Mouse (Mus musculus) thymus, adult 18-20 months (tissue): ENCODE results near the gene Fer.

Experiments
- DNase-seq, 2 experiments: peaks; one replicate each; pipeline ENCODE4 v3.0.0; 2022; ENCODE audit warnings: mixed read lengths in 2 of 2

Fer gene

DNA sequence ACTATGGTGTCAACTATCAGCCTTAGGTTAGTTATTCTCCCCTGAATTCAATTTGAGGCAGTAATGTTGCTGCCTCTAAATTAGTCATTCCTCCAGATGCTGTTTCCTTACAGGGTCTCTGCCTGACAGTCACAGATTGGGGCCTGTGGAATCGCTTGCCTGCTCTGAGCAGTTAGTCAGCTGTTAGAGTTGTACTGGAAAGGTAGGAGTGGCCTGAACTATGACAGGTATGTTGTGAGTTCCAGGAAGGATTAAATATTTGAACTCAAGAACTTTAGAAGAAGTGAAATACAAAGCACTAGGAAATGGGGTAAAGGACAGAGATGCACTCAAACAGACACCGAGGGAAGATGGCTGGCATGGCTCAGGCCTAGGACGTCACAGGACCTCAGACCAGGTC is 233.9 kb downstream of the Fer start:
- no peak for DNase-seq

DNA sequence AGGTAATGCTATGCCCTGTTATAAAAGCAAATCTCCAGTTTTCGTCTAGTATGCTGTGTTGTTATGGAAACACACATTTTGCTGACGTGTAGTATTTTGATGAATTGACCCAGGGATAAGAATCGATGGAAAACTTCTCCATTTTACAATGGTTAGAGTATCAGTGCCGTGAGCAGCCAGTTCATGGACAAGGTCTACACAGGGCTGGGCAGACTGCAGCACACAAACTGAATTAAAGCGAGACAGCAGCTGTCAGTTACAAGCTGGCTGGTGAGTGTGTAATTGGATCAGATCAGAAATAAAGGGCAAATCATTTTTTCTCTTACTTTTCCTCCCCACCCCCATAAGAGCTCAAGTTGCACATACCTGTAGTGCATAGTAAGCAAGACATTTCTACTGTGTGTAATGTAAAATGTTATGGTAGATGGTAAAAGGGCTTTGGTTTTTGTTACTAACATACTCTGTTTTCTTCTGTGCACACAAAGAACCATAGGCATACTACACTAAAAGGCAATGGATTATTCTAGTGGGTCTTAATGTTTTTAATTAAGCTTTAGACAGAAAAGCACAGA is 235.0 kb downstream of the Fer start:
- no peak for DNase-seq

DNA sequence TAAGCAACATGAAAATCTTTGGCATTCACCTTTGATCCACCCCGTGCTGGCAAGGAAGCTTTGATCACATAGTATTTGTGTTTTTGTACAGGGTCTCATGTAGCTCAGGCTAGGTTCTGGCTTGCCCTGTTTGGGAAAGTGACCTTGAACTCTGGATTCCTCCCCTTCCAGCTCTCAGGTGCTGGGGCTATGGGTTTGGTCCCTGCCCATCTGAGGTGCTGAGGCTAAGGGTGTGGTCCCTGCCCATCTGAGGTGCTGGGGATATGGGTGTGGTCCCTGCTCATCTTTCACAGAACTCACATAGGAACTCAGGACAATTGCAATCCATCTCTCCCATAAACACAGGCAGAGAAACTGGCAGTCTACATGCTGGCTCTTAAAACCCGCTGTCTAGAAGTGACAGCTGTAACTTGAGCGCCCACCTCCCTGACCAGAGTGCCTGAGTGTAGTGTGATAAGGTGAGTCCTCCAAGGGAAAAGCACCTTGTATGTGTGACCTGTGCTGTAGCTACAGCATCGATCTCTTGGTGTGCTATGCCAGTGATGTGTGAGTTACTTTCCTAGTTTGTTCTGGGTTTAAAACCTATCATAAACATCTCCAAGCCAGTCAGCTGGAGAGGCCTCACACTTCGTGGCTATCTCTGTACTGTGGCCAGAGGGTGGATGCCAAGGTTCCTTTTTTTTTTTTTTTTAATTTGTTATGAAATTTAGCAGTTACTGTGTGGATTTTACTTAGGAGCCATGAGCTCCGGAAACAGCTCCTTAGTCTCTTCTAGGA is 236.7 kb downstream of the Fer start:
- DNase-seq = no peak

DNA sequence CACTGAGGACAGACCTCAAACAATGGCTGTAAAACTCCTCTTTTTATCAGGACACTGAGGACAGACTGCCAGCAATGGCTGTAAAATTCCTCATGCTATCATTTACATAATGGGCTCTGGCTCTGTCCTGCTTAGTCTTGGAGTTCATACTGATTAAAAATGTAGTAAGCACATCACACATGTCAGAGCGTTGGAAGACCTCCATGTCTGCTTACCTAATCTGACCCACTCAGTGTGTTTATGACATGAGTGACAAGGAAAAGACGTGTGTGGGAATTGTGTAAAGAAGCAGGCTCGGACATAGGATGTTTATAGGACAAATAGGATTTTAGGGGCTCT is 237.3 kb downstream of the Fer start:
- DNase-seq = no peak

DNA sequence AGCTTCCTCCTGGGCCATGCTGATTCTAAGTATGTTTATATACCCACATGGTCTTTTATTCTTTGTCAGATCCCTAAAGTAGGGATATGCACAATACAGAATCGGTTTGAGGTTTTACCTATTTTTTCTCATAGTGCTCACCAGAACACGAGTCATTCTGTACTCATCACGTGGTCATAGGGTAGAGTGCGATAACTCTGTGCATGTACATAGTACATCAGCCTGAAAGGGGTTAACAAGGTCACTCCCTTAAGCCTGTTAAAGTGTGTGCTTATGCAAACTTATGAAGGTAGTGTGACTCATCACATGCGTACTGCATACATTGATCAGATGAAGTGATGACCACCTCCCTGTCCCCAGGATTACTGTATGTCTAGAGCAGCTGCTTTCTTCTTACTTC is 245.9 kb downstream of the Fer start:
- DNase-seq = no peak

DNA sequence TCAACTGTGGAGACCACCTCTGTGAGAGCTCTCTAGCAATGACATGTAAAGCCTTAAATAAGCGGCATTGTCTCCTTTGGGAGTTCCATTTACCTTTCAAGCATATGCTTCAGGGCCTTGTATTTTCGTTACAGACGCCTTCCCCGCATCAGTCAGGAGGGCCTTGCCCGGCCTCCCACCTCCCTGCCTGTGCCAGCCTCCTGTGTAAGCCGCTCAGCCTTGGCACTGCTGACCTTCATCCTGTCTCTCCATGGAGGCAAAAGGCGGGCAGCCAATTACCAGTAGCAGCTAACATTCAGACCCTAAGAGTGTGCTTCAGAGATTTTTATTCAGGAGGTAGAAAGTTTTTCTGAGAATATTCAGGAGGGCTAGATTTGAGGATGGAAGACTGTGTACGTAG is 247.0 kb downstream of the Fer start:
- DNase-seq = no peak

DNA sequence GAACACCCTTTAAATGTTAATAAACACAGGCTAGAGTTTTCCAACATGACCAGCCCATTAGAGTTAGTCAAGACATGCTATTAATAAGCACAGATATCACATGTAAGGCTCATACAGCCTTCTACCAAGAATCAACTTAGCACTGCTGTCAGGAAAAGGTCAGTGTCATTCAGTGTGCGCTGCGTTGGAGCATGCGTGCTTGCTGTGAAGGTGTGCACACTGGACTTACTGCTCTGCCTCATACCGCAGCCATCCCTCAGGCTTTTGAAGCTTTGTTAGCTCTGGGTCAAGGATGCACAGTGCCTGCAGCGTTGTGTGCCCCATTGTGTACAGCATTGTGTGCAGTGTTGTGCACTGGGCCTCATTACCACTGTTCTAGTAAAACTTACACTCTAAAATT is 250.8 kb downstream of the Fer start:
- DNase-seq = no peak

DNA sequence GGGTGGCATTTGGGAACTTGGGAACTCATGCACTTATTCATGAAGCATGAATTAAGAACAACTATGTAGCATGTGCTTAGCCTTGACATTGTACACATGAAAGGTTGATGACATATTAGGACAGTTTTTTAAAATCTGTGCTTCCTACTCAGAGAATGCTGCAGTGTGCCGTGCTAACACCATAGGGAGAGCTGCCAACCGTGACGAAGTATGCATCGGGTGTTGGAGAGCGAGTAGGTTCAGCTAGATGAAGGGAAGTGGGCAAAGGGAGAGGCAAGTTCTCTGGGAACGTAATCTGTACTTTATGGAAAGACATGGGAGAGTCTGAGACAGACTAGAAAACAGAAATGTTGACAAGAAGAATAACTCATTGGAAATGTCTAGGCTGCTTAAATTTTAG is 253.9 kb downstream of the Fer start:
- DNase-seq = no peak

DNA sequence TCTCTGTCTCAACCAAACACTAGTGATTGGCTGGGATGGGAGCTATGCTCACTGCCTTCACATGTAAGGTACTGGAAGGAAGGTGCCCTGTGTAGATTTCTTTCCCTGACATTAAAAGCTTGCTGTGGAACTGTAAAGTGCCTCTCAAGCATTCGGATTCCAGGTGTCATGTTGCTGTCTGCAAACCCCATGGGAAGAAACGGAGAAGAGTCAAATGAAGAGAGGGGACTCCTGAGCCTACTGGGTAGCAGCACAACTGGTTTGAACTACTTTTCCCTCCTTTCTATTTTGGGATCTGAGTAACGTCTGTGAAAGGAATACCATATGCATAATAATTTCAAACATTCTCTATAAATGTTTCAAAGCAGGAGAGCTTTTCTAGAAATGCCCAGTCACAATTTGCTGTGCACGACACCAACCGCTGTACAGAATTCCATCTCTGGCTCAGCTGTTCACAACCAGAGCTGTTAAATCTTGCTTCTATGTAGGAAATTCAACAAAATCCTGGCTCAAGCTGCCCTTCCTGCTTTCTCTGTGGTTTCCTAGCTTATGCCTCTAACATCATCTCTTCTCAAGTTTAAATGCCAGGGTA is 256.9 kb downstream of the Fer start:
- no peak for DNase-seq

DNA sequence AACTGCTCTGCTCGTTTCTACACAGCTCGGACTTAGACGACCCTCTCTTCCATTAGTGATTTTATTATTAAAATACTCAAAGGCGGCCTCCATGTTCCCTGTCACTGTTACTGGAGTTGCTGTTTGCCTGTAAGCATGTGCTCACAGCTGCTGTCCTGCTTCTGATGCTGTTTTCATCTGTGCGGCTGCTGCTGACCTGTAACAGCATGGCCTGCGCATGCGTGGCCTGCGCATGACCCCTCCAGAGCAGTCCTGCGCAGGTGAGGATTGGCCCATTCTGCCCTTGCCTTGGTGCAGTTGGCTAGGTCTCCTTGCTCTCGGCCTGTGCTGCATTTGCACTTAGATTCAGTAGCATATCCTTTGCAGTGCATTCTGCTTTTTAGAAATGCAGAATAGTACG is 259.7 kb downstream of the Fer start:
- DNase-seq = no peak

DNA sequence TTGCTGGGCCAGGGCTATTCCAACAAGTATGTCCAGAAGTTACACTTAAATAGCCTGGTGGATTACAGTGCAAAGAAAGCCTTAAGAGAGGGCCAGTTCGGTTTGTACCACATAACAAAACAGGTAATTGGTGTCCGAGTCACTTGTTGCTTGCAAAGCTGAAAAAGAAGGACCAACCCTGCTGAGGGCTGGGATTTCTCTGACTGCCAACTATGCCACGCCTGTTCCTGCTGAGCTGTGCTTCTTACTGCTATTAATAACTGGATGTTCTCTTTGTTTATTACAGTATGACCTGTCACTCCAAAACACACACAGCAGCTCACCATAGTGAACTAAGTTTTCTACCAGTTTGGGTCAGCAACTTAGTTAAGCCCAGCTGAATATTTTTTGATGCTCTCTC is 260.9 kb downstream of the Fer start:
- no peak for DNase-seq

DNA sequence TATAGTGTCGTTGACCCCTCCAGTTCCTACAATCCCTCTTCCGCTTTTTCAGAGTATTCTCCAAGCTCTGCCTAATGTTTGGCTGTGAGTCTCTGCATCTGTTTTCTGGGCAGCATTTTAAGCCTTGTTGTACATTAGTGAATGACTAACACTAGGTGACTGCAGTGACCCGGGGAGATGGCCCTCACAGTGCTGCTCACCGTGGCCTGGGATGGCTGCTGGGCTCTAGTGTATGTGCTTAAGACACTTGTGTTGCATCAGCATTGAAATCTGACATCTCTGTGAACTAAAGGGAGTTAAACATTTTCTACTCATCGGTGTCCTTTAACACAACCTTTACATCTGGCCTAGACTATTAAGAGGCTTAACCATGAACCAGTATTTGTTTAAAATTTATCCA is 264.0 kb downstream of the Fer start:
- no peak for DNase-seq

DNA sequence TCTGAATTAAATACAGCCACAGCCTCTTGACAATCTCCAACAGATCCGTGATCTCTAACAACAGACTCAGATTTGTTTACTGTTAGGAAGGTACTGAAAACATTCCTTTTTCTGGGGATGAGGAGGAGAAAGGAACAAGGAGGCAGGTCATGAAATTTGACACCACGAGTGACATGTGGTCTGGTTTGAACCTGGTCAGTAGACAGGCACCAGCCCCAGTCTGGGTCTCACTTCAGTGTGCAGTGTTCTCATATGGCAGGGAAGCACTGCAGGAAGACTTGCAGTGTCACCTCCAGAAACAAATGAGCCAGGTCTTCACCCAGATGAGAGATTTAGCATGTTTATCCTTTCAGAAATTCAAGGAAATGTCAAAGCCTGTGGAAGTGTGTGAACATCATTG is 266.9 kb downstream of the Fer start:
- DNase-seq = no peak

DNA sequence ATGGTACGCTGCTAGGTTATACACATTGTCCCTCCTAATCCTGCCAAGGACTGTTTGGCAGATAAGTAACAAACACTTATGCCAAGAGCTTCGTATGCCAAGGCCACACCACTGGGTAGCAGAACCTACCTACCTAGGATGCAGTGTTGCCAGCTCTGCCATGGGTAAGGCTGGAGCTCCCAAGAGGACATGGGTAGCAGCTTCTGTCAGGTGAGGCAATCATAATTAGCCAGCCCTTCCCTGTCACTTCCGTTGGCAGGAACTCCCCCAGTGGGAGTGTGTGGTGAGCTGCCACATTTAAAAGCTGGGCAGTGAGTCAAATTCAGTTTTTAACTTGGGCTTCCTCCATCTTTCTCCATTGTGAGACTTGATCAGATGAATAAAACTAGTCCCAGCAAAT is 267.5 kb downstream of the Fer start:
- no peak for DNase-seq

DNA sequence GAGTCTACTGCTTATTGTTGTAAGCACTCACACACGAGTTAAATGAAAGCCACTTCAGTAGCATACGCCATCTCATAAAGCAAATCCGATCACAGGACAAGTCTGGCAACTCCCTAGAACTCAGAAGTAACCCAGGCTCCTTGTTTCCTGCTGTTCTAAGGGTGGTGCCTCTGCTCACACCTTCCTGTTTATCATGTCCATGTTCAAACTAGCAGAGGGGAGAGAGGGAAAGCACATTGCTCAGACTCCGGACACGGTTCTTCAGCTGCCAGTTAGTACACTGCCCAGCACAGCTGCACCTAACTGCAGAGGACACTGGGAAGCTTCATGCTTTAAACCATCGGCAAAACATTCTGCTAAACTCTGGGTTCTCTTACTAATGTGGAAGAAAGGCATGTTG is 269.3 kb downstream of the Fer start:
- no peak for DNase-seq

DNA sequence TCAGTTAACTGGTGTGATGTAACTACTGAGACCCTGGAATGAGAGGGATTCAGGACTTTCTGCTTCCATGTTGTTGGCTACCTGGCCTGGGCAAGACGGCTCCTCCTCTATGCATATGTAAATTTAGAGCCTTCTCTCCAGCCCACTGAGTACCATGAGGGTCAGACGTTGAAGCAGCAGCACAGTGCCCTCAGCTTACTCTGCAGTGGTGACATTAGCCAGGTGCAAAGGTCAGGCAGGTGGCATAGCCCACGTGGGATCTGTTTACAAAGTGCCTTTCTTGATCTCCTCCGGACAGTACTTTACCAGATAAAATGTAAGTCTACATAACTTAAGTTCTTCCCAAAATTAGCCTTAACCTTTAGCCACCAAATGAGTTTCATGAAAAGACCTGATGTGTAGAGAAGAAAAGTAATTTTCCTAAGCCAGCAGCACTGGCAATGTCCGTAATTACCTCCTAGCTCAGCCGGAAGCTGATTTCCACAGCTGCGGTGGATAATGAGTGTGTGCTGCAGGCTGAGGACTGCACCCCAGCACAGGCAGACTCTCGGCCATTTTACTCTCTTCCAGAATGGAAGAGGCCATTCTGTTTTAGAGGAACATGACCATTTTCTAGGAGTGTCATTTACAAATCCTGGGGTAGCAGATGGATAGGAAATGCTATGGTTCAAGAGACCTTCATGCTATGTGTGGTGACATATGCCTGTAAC is 273.2 kb downstream of the Fer start:
- no peak for DNase-seq

DNA sequence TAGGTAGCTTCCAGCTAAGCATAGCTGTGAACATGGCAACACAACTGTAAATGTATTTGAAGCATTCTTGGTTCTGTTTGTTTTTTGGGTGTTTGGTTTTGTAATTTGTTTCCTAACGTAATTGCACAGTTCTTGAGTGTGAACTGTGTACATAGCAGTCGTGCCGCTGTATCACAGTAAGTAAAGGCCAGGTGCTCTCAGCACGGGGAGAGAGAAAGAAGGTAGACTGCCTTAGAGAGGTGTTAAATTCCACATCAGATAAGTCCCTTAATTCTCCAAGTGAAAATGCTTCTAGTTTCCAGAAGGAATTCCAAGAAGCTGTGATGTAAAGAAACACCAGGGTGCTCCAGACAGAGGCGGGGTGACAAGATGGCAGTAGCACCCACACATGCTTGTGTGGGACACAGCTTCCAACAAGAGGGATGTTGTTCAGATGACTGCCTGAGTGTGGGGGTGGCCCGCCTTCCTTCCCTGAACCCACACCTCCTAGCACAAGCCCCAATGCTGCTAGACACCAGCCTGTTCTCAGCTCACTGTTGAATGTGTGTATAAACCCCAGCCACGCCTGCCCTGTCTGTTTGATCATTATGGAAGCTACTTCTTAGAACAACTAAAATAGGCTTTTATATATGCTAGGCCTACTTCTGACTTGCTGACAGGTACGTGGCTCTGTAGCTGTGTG is 275.3 kb downstream of the Fer start:
- no peak for DNase-seq

DNA sequence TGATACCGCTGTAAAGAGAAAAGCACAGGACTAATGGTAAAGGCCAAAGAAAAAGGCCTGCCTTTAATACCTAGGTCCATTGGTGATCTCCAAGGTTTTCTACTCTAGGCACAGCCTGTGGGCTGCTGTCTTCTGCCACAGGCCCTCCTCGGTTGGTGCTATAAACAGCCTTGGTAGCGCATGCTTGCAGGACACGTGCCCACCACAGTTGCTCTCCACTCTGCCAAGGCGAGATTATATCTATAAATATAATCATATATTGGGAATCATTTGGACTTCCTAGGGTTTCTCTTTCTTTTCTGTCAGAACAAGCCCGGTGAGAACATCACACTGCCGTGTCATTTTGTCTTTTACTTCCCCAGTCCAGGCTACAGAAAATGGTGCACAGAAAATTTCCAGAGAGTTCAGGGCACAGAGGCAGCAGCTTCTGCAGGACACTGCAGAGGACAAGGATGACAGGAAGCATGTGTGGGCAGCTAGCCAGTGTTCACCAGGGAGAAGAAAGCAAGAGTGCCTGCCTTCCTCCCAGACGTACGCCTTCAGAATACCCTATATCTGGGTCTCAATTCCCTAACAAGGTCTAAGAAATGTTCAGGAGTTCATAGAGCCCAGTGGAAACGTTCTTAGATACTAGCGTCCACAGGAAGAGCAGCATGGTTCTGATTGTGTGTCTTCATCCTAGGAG is 276.5 kb downstream of the Fer start:
- DNase-seq = no peak

DNA sequence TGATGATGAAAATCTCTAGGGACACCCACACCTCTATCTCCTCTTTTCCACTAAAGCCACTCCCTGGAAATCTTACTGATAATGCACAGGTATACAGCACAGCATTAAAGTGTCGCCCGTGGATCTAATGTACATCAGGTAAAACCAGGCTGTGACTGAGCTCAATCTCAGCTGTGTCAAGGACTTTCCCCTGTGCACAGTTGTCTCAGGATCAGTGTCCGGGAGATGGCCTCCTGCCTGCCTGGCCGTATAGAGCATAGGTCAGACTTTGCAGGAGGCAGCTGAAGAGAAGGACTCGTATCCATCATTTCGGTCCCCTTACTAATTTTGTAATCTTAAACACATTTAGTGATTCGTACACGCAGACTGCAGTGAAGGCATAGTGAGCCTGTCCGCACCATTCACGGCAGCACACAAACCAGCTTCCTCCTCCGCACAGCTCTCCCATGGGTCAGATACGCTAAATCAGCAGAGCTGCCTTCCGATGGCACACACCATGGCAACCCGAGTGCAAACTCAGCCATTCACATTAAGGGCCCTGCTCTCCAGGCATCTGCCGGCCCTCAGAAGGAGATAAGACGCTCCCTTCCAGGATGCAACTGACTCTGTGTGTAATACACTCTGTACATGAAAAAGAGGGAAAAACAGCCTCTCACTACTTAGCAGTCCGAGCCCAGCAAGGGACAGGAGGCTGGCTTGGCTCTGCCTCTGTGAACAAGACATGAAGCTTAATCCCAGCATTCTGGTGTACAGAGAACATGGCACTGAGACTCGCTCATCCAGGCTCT is 277.4 kb downstream of the Fer start:
- no peak for DNase-seq

DNA sequence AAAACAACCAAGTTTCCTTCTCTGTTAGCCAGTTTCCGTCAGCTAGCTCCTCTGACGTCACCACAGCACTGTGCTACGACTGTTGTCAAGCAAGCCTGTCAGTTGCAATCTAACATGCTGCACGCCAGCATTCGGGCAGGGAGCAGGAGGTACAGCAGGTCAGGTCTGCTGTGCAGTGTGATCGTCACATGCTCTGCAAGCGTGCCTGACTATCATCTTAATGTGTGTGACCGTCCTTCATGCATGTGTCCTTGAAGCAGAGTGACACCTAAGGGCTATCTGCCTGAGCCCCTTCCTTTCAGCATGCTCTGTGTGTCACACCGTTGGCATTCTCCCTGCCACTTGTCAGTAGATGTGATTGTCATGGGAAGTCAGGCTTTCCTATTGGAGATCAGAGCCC is 279.0 kb downstream of the Fer start:
- no peak for DNase-seq

DNA sequence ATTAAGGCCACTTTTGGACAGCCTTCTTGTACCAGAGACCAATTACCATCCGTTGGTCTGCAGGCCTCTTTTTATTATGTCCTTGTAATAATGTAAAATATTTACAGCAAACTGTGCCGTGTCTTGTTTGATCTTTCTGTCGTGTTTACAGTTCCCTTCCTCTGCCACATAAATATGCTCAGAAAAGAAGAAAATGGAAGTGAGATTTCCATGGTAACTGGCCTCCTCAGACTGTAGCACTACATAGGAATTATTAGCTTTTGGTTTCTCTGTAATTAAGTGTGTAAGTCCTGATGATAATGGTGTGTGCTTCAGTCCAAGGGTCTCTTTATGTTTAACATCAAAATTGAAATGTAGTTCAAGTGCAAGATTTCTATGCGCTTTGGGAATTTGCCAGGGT is 283.5 kb downstream of the Fer start:
- no peak for DNase-seq

DNA sequence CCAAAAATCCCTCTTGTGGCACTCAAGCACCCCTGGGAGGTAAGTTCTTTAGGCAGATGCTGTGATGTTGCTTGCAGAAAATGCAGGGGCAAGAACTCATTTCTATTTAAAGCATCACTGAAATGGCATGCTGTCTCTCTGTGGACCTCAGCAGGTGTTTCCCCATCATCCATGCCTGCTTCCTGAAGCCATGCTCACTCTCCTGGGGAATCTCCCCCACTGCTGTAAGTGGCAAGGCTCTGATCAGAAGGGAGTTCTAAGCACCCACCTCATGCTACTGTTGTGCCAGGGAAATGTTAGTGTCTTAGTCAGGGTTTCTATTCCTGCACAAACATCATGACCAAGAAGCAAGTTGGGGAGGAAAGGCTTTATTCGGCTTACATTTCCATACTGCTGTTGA is 287.9 kb downstream of the Fer start:
- DNase-seq = no peak
